Mouse (Mus musculus) liver, adult 2 months (tissue): Measurements from ENCODE around the gene Spryd3.

ENCODE experiments used
- CTCF ChIP-seq: fragments of 200-500 bp; IDR thresholded peaks from 2 replicates; pipeline ENCODE4 v1.5.1; 2011; ENCODE audit warnings: low read depth, low read length, control low read depth
- POLR2A ChIP-seq: fragments of 200-500 bp; IDR thresholded peaks from 2 replicates; pipeline ENCODE4 v1.6.1; 2011; ENCODE audit warnings: low read length, control low read depth; ENCODE audit not compliant: insufficient read depth; ENCODE audit errors: extremely low read depth

DNA sequence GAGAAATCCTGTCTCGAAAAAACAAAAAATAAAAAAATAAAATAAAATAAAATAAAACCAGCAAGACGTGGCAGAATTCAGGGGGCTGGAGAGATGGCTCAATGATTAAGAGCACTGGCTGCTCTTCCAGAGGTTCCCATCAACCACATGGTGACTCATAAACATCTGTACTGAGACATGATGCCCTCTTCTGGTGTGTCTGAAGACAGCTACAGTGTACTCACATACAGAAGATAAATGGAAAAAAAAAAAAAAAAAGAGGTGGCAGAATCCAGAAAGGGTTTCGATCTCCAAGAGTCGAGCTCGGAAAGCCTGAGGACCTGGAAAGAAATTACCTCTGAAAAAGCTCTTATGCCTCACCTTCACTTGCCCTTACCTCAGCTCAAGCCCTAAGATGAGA is 5.1 kb upstream of the Spryd3 start:
- TF ChIP-seq CTCF (no peak), POLR2A (no peak)
